Mouse (Mus musculus) cortical plate, adult 2 months (tissue): ENCODE data around the gene Mrm3. TPM values are rescaled to one million over a fixed set of nuclear protein-coding genes. Genes with fewer than 3 reads are reported as not detected.

Source experiments
- H3K27ac ChIP-seq: fragments of 200-500 bp; 2 replicates; pipeline ENCODE4 v1.5.1; 2012; ENCODE audit warnings: low read length, control low read depth, inconsistent platforms; ENCODE audit not compliant: insufficient read depth
- H3K4me1 ChIP-seq: fragments of 200-500 bp; 2 replicates; pipeline ENCODE4 v1.6.1; 2011; ENCODE audit warnings: low read length; ENCODE audit not compliant: control insufficient read depth, insufficient read depth
- H3K4me3 ChIP-seq: fragments of 200-500 bp; 2 replicates; pipeline ENCODE4 v1.5.1; 2011; ENCODE audit warnings: mild to moderate bottlenecking, low read length, control low read depth; ENCODE audit not compliant: insufficient read depth
- CTCF ChIP-seq: fragments of 200-500 bp; IDR thresholded peaks from 2 replicates; pipeline ENCODE4 v1.5.1; 2011; ENCODE audit warnings: mild to moderate bottlenecking, control low read depth, low read length; ENCODE audit not compliant: insufficient read depth; ENCODE audit errors: extremely low read depth
- POLR2A ChIP-seq: fragments of 200-500 bp; IDR thresholded peaks from 2 replicates; pipeline ENCODE4 v1.6.1; 2011; ENCODE audit warnings: mild to moderate bottlenecking, low read length, control low read depth; ENCODE audit not compliant: insufficient read depth; ENCODE audit errors: extremely low read depth
- polyA plus RNA-seq: library from polyadenylated mRNA; depleted of rRNA; stranded (reverse); fragments of >200 nt; gene quantifications from 2 replicates; pipeline ENCODE4 v1.2.3, GENCODE M21; 2012

Gene Mrm3
- polyA plus RNA-seq, 1 experiment, result 15.0 TPM

DNA sequence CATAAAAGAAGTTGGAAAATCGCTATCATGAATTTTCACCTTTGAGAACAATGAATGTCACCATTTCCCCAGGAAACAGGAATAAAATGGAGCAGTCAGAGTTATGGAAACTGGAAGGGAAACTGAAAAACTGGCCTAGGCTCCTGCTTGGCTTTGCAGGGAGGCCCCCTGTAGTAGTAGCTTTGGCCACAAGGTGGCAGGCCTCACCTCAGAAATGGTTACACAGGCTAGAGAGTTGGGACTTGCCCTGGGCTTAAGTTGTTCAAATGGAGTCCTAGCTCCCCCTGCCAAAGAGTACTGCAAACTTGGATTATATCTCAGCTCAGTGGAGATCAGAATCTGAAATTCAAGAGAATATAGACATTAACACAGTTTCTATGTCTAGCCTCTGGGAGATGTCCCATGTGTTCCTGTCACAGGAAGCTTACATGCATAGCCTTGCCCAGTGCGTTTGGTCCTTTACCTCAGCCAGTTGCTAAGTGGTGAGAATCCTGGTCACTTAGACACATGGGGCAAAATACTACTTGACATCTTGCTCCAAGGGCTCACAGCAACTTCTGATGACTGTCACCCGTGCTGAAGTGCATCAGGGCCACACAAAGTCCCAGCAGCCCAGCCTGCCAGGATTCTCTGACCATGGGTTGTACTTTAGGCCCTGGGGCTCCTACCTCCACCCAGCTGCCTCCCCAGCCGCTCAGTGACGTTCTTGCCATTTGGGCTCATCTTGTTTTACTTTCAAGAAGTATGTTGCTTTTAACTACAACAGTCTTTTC is 9.8 kb downstream of the Mrm3 start:
- peak; percentile 89 for TF ChIP-seq CTCF
- no peak for TF ChIP-seq POLR2A
- H3K4me3 ChIP-seq, result no peak overlapping the region
- H3K4me1 ChIP-seq, result peaks cover 2% of the 10 kb centered on the region

DNA sequence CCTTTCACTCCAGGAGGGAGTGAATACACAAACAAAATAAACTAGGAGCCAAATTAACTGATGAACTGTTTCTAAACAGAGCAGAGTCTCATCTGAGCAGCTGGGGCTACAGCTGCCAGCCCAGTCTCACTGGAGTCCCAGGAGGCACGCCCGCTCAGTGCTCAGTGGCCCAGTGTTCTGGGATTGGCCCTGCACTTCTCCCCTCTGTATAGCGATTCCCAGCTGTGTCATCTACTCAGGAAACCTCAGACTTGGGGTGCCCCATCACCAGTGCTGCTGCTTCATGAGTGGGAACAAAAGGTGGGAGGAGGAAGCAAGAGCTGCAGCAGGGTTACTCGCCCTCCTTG is 10.4 kb downstream of the Mrm3 start:
- Histone ChIP-seq H3K4me3 (no peak overlapping the region), H3K27ac (no peak overlapping the region), H3K4me1 (peaks cover 2% of the 10 kb centered on the region)
- TF ChIP-seq CTCF, result no peak
- TF ChIP-seq POLR2A, result no peak

More for the DNA sequence above, 9.8 kb downstream of the Mrm3 start:
- H3K27ac ChIP-seq, result no peak overlapping the region

DNA sequence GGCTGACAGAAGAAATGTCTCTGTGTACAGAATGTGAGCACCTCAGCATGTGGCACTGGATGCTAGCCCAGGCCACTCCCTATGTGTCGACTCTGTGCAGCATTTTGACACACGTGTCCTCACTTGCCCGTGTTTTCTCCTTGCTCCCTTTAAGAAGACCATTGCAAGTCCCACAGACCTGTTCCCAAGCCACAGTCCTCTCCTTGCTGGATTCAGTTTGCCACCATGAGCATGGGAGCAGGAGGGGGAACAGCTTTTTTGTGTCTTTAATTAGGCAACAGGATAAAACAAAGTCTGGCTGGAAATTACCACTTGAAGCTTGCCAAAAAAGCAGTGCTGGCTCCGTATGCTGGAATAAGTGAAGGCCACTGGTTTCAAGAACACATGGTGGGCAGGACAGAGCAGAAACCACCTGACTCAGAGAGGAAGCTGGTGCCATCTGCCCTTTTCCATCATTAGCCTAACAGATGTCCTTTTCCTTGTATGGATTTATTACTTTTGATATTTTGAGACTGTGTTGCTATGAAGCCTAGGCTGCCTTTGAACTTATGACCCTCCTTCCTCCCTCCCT is 12.0 kb downstream of the Mrm3 start:
- Histone ChIP-seq H3K4me3 (no peak overlapping the region), H3K4me1 (peaks cover 2% of the 10 kb centered on the region), H3K27ac (no peak overlapping the region)
- no peak for TF ChIP-seq CTCF
- no peak for TF ChIP-seq POLR2A

DNA sequence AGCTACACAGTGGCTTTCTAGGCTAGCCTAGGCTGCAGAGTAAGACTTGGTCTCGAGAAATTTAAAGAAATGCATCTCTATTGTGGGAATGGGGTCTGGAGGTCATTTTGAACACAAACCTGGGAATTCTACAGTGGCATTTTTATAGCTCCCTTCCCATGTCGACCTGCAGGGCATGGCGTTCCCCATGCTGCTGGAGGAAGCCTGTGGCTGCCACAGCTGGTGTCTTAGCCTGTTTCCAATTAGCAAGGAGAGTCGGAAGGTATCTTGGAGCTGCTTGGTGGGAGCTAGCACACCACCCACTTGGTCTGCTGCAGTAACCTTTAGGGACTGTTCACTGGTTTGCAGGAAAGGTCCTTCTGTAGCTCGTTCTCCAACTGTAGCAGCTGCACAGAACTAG is 12.6 kb downstream of the Mrm3 start:
- Histone ChIP-seq H3K27ac (no peak overlapping the region), H3K4me1 (peaks cover 2% of the 10 kb centered on the region), H3K4me3 (no peak overlapping the region)
- TF ChIP-seq POLR2A, result no peak
- no peak for TF ChIP-seq CTCF

DNA sequence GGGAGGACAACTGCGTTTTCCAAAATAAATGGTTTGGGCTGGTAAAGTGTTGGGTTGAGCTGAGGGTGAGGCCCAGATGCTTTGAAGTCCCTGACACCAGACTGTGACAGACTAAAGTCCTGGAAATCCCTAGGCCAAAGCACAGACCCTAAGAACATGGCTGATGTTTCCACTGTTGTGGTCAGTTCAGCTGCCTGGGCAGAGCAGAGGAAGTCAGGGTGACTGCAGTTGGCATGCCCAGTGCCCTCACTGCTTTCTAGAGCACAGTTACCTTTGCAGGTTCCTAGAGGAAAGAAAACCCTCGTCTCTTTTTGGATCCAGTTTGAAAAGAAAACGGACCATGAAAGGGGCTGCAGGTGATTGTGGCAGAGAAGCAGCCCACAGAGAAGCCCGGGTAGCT is 13.9 kb downstream of the Mrm3 start:
- TF ChIP-seq CTCF, result no peak
- no peak overlapping the region for H3K4me3 ChIP-seq
- H3K4me1 ChIP-seq, result peaks cover 2% of the 10 kb centered on the region
- H3K27ac ChIP-seq, result no peak overlapping the region

DNA sequence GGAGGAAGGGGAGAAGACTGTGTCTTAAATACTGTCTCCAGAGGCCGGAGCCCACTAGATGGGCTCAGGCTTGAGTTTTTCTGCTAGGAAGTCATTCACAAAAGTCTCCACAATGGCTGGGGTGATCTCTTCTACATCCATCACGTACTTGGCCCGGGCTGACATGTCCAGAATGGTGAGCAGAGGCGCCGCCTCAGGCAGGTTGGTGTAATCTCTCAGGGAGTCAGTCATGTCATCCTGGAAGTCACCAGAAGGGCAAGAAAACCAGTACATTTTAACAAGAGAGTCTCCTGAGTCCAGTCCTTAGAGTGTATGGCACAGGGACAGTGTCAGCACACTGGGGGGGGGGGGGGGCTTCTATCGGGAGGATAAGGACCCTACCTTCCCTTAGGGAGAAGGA is 15.0 kb downstream of the Mrm3 start:
- Histone ChIP-seq H3K27ac (no peak overlapping the region), H3K4me1 (peaks cover 2% of the 10 kb centered on the region)
- TF ChIP-seq POLR2A, result no peak
- no peak for TF ChIP-seq CTCF

DNA sequence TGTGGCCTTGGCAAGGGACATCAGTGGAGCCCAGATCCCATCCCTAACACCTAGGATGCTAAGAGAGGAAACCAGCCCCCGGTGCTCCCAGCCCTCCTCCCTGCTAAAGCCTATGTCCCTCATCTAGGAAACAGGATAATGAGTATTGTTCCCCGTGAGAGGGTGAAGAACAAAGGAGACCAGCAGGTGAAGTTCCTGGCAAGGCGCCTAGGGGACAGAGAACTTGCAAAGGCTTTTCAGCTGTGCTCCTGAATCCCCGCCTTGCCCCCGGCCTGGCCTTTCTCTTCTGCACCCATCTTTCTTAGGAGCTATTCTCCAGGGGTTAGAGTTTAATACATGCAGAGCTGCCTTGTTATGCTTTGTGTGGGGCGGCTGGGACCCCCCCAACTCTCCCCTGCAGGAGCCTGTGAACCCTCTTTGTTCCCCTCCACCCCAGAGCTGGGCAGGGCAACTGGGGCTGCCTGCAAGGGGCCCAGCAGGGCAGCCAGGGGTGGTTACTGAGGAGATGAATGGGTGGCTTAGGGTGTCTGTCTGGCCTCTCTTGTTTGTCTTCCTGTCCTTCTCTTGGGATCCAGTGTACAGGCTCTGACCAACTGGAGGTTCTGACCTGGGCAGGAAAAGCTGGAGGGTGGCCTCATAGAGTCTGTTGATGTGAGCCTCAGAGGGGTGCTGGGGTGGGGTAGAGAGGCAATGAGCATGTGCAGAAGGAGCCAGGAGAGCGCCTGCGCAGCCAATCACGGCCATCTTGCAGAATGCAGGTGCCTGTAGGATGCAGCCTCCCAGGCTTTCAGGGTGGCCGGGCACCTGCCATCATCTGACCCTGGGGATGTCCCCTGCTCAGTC is 16.9 kb downstream of the Mrm3 start:
- TF ChIP-seq CTCF, result no peak
- no peak for TF ChIP-seq POLR2A
- H3K27ac ChIP-seq, result no peak overlapping the region; the same call in 1 of the 2 replicates
- no peaks in the 10 kb centered on the region for H3K4me1 ChIP-seq
- H3K4me3 ChIP-seq, result no peak overlapping the region

More for the DNA sequence above, 15.0 kb downstream of the Mrm3 start:
- no peak overlapping the region for H3K4me3 ChIP-seq

DNA sequence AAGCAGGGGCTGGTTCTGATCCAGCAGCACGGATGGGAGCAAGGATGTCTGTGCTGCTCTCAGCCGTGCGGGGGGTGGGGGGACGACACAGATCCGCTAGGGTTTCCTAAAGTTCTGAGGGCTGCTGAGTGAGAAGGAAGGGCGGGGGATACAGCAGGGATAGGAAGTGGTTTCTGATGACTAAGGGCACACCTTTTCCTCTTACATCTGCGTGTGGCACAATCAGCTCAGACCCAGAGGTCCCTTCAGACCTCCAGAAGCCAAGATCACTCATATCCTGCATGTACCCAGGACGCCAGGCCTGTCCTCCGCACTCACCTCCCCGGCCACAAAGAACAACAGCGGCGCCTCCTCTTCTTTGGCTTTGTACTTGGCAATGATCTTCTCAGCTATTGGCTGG is 17.7 kb downstream of the Mrm3 start:
- Histone ChIP-seq H3K4me1 (no peaks in the 10 kb centered on the region), H3K27ac (no peak overlapping the region)

DNA sequence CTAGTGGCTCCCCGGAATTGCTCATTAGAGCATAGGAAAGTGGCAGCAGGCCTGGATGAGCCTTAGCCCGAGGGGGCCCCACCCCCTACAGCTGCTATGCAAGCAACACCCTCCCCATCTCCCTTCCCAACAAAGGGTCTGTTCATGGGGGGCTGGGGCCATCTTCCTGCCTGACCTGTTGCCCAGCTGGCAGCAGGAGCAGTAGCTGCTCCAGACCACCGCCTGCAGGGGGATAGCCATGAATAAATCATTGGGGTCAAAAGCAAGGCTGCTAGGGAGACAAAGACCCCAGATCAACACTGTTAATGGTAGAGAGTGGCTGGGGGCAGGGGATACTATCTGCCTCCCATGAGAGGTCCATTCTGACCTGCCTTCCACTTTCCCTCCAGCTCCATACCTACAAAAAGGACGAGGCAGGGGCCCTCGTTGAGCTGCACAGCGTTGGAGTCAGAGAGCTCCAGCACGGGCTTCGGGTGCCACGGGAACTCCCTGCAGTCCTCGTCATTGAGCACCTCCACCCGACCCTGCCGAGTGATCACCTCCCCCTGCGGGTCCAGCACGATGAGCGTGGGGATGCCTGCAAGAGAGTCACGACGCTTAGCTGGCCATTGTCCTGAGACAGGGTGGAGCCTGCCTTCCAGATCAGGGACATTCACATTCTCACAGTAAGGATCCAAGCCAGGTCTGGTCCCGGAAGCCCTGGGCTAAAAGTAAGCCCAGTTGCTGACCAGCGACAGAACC is 19.3 kb downstream of the Mrm3 start:
- Histone ChIP-seq H3K4me1 (no peaks in the 10 kb centered on the region), H3K27ac (no peak overlapping the region)

More for the DNA sequence above, 17.7 kb downstream of the Mrm3 start:
- no peak for TF ChIP-seq CTCF
- TF ChIP-seq POLR2A, result no peak
- no peak overlapping the region for H3K4me3 ChIP-seq

More for the DNA sequence above, 19.3 kb downstream of the Mrm3 start:
- no peak for TF ChIP-seq POLR2A
- no peak for TF ChIP-seq CTCF
- H3K4me3 ChIP-seq, result no peak overlapping the region
